Mouse (Mus musculus): Measurements from ENCODE around the gene Sash1.

- TF ChIP-seq GATA1 (IDR thresholded peaks at IDR 0.05; ENCODE audit: low read length): no peak
- no peak for TF ChIP-seq TAL1 (IDR thresholded peaks at IDR 0.05; ENCODE audit: low read length)
Measured at GRCm38 (mm10) chr10:8685269-8685668, 200.6 kb downstream of the Sash1 start.
